Mouse (Mus musculus) liver, embryonic 15.5 days (tissue): ENCODE data around the gene Adh6b. TPM values are rescaled to one million over a fixed set of nuclear protein-coding genes. Genes with fewer than 3 reads are reported as not detected.

ENCODE experiments used
- ATAC-seq: fragments of 200-750 bp; cut with Nextera tagmentation; 2 replicates; pipeline ENCODE4 v1.8.0; 2017; ENCODE audit warnings: moderate number of reproducible peaks, mild to moderate bottlenecking, moderate library complexity; ENCODE audit not compliant: insufficient read depth
- H3K27ac ChIP-seq: fragments of 300-500 bp; sonication (generic); replicated peaks from 2 replicates; pipeline ENCODE4 v1.5.1; 2015; ENCODE audit warnings: mild to moderate bottlenecking, inconsistent platforms
- H3K27me3 ChIP-seq: fragments of 300-500 bp; sonication (generic); 2 replicates; pipeline ENCODE4 v1.6.1; 2015; ENCODE audit warnings: mild to moderate bottlenecking, inconsistent platforms
- H3K36me3 ChIP-seq: fragments of 300-500 bp; sonication (generic); replicated peaks from 2 replicates; pipeline ENCODE4 v1.6.1; 2015; ENCODE audit warnings: moderate library complexity, mild to moderate bottlenecking, inconsistent platforms
- H3K4me1 ChIP-seq: fragments of 300-500 bp; sonication (generic); replicated peaks from 2 replicates; pipeline ENCODE4 v1.6.1; 2015; ENCODE audit warnings: inconsistent platforms
- H3K4me2 ChIP-seq: fragments of 300-500 bp; sonication (generic); 2 replicates; pipeline ENCODE4 v1.6.1; 2015; ENCODE audit warnings: moderate library complexity, mild to moderate bottlenecking, inconsistent platforms
- H3K4me3 ChIP-seq: fragments of 300-500 bp; sonication (generic); replicated peaks from 2 replicates; pipeline ENCODE4 v1.5.1; 2015; ENCODE audit warnings: mild to moderate bottlenecking, inconsistent platforms
- H3K9ac ChIP-seq: fragments of 300-500 bp; sonication (generic); 2 replicates; pipeline ENCODE4 v1.6.1; 2015; ENCODE audit warnings: moderate library complexity, mild to moderate bottlenecking, inconsistent platforms
- H3K9me3 ChIP-seq: fragments of 300-500 bp; sonication (generic); replicated peaks from 2 replicates; pipeline ENCODE4 v1.6.1; 2016; ENCODE audit warnings: inconsistent platforms
- WGBS: fragments of 180-500 bp; shearing (Covaris S2); methylation state at CpG from one replicate; pipeline ENCODE4 v1.1.7; 2015; ENCODE audit warnings: mixed read lengths; ENCODE audit not compliant: insufficient replicate concordance; 5-methylcytosine and 5-hydroxymethylcytosine counted together
- polyA plus RNA-seq: library from polyadenylated mRNA; unstranded; fragments of >200 nt; fragmentation: Nextera tagmentation; extraction: Ambion mirVana; gene quantifications from 2 replicates; pipeline ENCODE4 v1.2.1, GENCODE M21; 2015

The Adh6b gene
- polyA plus RNA-seq, 1 experiment from 2014 or later, result 0.24 TPM

DNA sequence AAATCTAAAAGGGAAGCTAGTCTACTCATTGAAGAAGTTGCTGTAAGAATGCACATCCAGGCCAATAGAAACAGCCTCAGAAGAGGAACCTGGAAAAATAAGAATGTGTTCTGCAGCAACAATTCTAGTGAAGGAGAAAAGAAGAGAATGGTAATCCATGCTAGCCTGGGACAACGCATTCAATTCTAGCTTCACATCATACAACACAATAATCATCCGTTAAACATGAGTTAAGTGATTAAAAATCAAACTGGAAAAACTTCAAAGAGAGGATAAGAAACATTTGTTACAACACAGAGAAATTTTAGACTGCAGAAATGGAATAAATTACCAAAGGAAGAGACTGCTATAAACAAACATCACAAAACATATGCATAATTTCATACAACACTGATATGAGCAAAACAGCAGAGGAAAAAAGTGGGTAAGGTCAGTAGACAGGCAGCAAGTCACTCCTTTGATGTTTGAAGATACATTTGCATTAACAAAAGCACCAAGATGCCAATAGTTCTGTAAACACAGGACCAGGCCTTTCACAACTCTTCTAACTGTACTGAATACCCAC lies 24.6 kb upstream of the Adh6b start:
- Histone ChIP-seq H3K27me3 (no peaks in the 10 kb centered on the region), H3K9ac (no peak overlapping the region), H3K4me1 (no peaks in the 10 kb centered on the region), H3K9me3 (no peaks in the 10 kb centered on the region), H3K27ac (no peak overlapping the region), H3K36me3 (no peaks in the 10 kb centered on the region), H3K4me3 (no peak overlapping the region), H3K4me2 (no peak overlapping the region)
- WGBS, result 71% methylated on average over 2 of the region's 2 CpGs
- no peak for ATAC-seq

DNA sequence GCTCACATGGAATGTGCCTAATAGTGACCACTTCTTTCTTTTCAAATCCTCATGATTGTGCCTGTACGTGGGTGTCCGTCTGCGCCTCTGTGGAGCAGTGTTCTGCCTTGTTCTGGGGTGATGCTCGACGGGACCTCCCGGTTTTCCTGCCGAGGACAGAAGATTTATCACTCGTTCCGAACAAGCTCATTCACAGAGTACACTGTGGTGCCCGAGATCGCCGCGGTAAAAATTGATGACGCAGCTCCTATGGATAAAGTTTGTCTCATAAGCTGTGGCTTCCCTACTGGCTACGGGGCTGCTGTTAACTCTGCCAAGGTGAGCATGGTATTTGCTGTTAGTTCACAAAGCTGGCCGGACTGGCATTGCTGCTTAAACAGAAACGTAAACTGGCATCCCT lies 16.6 kb upstream of the Adh6b start:
- H3K4me3 ChIP-seq, result no peak overlapping the region
- H3K9me3 ChIP-seq, result no peaks in the 10 kb centered on the region
- H3K36me3 ChIP-seq, result no peaks in the 10 kb centered on the region
- H3K9ac ChIP-seq, result no peak overlapping the region
- H3K27me3 ChIP-seq, result no peaks in the 10 kb centered on the region
- WGBS, result 80% methylated on average over 17 of the region's 17 CpGs
- H3K4me2 ChIP-seq, result no peak overlapping the region
- H3K4me1 ChIP-seq, result no peaks in the 10 kb centered on the region
- ATAC-seq, result no peak
- H3K27ac ChIP-seq, result no peak overlapping the region

DNA sequence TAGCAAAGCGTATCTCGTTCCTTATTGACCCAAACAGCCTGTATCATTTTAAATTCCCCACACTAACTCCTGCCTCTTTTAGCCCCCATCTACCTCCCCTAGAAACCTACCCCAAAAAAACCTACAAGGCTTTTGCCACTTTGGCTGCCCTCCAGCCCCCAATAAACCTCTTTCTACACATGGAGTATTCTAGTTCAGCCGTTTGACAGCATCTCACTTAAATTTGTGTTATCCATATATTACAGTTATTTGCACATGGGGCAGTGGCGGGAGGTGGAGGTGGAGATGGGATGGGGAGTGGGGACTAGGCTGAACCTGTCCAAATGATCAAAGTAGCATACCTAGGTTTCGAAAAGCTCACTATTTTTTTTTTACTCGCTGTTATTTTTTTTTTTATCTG lies 16.1 kb upstream of the Adh6b start:
- Histone ChIP-seq H3K27ac (no peak overlapping the region), H3K27me3 (no peaks in the 10 kb centered on the region), H3K9me3 (no peaks in the 10 kb centered on the region), H3K4me1 (no peaks in the 10 kb centered on the region), H3K9ac (no peak overlapping the region), H3K36me3 (no peaks in the 10 kb centered on the region), H3K4me2 (no peak overlapping the region), H3K4me3 (no peak overlapping the region)
- 67% methylated on average over 6 of the region's 6 CpGs for WGBS
- ATAC-seq, result no peak

DNA sequence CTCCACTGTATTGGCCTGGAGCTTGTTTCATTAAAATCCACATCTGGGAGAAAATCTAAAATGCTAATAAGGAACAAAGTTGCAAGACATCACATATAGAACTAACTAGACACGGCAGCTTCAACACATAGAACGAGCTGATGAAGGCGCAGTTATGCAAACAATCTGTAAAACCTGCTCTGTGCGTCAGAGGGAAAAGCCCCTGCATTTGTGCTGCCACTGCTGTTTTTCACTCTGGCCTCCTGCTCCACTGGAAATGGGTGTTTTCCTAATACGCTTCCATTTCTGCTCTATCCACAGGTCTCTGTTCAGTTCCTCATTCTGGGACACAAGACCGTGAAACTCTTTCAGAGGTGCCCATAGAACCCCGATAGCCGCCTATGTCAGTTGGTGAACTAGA lies 7.7 kb upstream of the Adh6b start:
- Histone ChIP-seq H3K9ac (no peak overlapping the region), H3K27me3 (no peaks in the 10 kb centered on the region), H3K36me3 (no peaks in the 10 kb centered on the region), H3K4me2 (no peak overlapping the region), H3K27ac (no peak overlapping the region), H3K4me1 (no peaks in the 10 kb centered on the region), H3K4me3 (no peak overlapping the region), H3K9me3 (no peaks in the 10 kb centered on the region)
- no peak for ATAC-seq
- 68% methylated on average over 8 of the region's 8 CpGs for WGBS

DNA sequence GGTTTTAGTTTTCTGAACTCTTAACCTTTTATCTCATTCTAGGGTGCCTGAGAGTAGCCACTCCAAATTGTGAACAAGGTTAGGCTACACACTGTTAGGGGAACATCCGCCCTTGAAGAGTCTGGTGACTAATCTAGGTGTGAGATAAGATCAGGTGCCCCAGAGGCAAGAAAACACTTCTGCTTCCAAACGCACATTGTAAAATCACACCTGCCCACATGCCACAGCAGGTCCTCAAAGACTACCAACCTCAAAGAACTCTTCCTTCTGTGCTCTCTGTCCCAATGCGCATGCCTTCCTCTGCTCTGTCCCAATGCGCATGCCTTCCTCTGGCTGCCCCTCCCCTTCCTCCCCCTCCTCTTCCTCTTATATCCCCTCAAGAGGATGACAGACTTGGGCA lies 7.3 kb upstream of the Adh6b start:
- H3K27me3 ChIP-seq, result no peaks in the 10 kb centered on the region
- no peak overlapping the region for H3K9ac ChIP-seq
- no peaks in the 10 kb centered on the region for H3K4me1 ChIP-seq
- H3K36me3 ChIP-seq, result no peaks in the 10 kb centered on the region
- no peak overlapping the region for H3K4me2 ChIP-seq
- H3K4me3 ChIP-seq, result no peak overlapping the region
- 49% methylated on average over 4 of the region's 4 CpGs for WGBS
- no peak overlapping the region for H3K27ac ChIP-seq
- no peaks in the 10 kb centered on the region for H3K9me3 ChIP-seq
- no peak for ATAC-seq

DNA sequence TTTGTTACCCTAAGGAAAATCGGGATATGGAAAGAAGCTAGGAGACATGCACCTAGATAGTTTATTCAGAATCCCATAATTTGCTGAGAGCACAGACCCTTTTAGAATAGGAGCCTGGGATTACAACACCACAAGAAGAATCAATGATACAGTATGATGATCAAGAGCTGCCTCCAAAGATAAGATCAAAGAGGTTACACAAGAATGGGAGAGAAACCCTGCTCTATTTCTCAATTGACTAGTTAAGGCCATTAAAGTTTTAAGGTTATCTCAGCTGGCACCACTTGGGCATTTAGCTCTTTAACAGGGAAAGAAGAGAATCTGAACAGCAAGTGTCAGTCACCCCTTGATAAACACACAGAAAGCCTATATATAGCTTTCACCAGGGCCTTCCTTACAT lies 6.0 kb upstream of the Adh6b start:
- Histone ChIP-seq H3K4me2 (no peak overlapping the region), H3K4me3 (no peak overlapping the region), H3K27ac (no peak overlapping the region), H3K9ac (no peak overlapping the region), H3K27me3 (no peaks in the 10 kb centered on the region), H3K36me3 (no peaks in the 10 kb centered on the region), H3K4me1 (no peaks in the 10 kb centered on the region), H3K9me3 (no peaks in the 10 kb centered on the region)
- WGBS, result 58% methylated on average over 1 of the region's 1 CpGs
- ATAC-seq, result no peak

DNA sequence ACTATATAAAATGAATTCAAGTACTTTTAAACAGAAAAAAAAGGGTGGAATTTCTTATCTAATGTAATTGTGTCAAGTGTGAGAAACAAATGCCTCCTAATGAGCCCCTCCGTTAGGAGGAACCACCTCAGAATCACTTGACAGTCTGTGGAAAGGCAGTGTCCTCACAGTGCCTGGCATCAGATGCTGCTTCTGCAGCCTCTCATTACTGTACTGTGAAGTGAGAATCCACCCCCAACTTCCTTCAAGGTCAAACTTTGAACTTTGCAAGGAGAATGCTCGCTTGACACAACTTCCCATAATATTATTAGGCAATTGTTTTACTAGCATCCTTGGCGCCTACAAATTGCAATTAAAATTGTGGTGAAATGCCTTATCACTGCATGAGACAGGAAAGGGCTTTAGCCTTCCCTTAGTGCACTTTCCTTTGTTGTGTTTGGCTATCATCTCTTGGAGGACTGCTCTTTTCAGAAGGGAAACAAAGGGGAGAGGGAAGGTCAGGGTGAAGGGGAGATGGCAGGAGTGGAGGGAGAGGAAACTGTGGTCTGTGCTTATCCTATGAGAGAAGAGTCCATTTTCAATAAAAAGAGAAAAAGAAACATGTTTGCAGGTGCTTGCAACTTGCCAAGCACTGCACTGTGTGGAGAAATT lies 5.3 kb upstream of the Adh6b start:
- H3K4me3 ChIP-seq, result no peak overlapping the region
- no peaks in the 10 kb centered on the region for H3K9me3 ChIP-seq
- no peaks in the 10 kb centered on the region for H3K36me3 ChIP-seq
- 0 out of 2 replicates have a peak, but pooled peaks have one; percentile 34 for ATAC-seq
- H3K27ac ChIP-seq, result no peak overlapping the region
- H3K9ac ChIP-seq, result no peak overlapping the region
- no peak overlapping the region for H3K4me2 ChIP-seq
- H3K27me3 ChIP-seq, result no peaks in the 10 kb centered on the region
- H3K4me1 ChIP-seq, result no peaks in the 10 kb centered on the region
- 16% methylated on average over 3 of the region's 3 CpGs for WGBS

DNA sequence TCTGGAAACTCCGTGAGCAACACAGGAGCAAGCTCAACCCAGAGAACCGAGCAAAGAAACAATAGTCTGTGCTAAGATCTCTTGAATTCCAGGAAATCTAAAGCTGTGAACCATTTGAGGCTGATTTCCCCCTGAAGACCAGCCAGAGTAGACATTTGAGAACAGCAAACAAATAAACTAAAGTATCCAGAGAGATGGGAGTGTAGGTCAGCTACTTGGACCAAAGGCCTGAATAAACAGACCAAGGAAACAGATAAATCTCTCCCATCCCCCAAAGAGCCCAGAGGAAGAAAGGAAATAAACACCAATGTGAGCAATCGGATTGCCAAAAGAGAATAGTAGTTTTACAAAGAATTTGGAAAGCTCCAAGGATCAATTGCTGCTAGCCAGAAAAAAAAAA lies 5.5 kb downstream of the Adh6b start:
- no peak overlapping the region for H3K9ac ChIP-seq
- no peak overlapping the region for H3K4me2 ChIP-seq
- no peak overlapping the region for H3K4me3 ChIP-seq
- WGBS, result 19% methylated on average over 3 of the region's 3 CpGs
- H3K27me3 ChIP-seq, result no peaks in the 10 kb centered on the region
- ATAC-seq, result no peak
- H3K36me3 ChIP-seq, result no peaks in the 10 kb centered on the region
- H3K27ac ChIP-seq, result no peak overlapping the region
- no peaks in the 10 kb centered on the region for H3K9me3 ChIP-seq
- H3K4me1 ChIP-seq, result no peaks in the 10 kb centered on the region

DNA sequence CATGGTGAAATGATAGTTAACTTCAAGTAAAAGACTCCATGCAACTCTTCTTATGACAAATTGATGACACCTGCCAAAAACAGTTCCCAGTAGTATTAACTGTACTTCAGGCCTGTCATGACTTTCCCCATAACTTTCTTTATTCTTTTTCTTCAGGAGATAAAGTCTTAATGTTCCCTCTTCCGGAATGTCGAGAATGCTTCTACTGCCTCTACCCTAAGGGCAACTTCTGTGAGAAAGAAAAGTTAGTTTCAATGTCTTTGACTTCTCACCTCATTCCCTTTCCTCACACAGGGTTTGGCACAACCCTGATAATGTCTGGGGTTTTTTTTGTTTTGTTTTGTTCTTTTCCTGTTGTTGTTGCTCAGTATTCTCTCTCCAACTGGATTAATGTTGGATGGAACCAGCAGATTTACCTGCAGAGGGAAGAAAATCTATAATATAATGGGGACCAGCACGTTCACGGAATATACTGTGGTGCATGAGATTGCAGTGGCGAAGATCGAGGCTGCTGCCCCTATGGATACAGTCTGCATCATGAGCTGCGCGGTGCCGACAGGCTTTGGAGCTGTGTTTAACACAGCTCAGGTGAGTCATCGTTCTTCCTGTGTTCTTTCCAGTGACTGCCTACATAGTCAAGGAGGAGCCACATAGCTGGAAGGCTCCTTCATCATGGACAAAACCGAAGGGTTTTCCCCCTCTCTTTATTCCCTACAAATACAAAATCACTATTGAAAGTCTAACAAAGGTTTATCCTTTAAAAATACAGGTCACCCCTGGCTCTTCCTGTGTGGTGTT lies 10.6 kb downstream of the Adh6b start:
- Histone ChIP-seq H3K4me3 (no peak overlapping the region), H3K4me1 (no peaks in the 10 kb centered on the region), H3K9me3 (no peaks in the 10 kb centered on the region), H3K27ac (no peak overlapping the region), H3K9ac (no peak overlapping the region), H3K27me3 (no peaks in the 10 kb centered on the region), H3K36me3 (no peaks in the 10 kb centered on the region), H3K4me2 (no peak overlapping the region)
- ATAC-seq, result no peak
- 71% methylated on average over 11 of the region's 11 CpGs for WGBS

DNA sequence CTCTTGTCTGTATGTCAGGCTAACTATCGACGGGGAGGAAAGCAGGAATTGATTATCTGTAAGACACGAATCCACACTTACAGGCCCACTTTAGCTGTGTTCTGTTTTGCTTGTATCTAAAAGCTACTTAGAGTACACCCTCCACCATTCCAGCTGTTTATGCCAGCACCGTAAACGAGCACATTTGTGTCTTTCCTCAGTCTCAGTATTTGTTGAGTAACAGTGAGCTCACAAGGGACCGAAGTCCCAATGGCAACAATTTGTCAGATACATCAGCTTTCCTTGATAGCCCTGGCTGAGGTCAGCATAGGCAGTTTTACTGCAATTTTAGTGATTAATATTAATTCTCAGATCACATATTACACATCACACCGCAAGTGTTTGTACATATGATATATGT lies 17.3 kb downstream of the Adh6b start:
- no peaks in the 10 kb centered on the region for H3K9me3 ChIP-seq
- H3K4me3 ChIP-seq, result no peak overlapping the region
- no peaks in the 10 kb centered on the region for H3K4me1 ChIP-seq
- no peak overlapping the region for H3K9ac ChIP-seq
- no peak overlapping the region for H3K27ac ChIP-seq
- no peaks in the 10 kb centered on the region for H3K27me3 ChIP-seq
- WGBS, result 62% methylated on average over 7 of the region's 7 CpGs
- ATAC-seq, result no peak
- H3K4me2 ChIP-seq, result no peak overlapping the region
- no peaks in the 10 kb centered on the region for H3K36me3 ChIP-seq

DNA sequence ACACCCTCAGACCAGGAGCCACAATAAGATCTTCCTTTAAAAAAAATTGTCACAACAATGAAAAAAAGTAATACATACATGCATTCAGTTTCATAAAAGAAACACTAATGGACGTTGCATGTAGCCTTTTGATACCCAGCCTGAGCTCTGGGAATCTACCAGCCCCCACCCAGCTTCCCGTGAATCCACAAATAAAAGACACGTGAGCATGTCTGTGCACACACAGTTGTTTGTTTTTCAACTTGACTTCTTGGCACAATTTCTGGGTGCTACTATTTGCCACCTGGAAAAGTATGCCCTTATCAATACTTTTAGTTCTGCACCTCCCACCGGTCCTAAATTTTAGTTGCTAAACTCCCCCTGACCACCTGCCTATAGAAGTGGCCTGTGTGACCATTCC lies 19.1 kb downstream of the Adh6b start:
- 56% methylated on average over 4 of the region's 4 CpGs for WGBS
- ATAC-seq, result no peak

More for the DNA sequence above, 19.1 kb downstream of the Adh6b start:
- Histone ChIP-seq H3K4me2 (no peak overlapping the region), H3K27ac (no peak overlapping the region), H3K9me3 (no peaks in the 10 kb centered on the region), H3K9ac (no peak overlapping the region), H3K4me3 (no peak overlapping the region), H3K36me3 (no peaks in the 10 kb centered on the region), H3K4me1 (no peaks in the 10 kb centered on the region), H3K27me3 (no peaks in the 10 kb centered on the region)
